Mouse (Mus musculus) frontal cortex, postnatal 36 days (tissue): ENCODE results near the gene Fbxl2.

ENCODE experiments used
- DNase-seq, 2 experiments: peaks; one replicate each; pipeline ENCODE4 v3.0.0; 2022; ENCODE audit warnings: low spot score in 2 of 2

The Fbxl2 gene

GRCm38 (mm10) chr9:113922677-113923076 lies 123.3 kb downstream of the Fbxl2 start:
- DNase-seq: no peak

GRCm38 (mm10) chr9:113915789-113916188 lies 130.2 kb downstream of the Fbxl2 start:
- DNase-seq: no peak
